Mouse (Mus musculus) G1E (cell line): ENCODE measurements around the gene Ppip5k1. TPM values are rescaled to one million over a fixed set of nuclear protein-coding genes. Genes with fewer than 3 reads are reported as not detected.
A peak's percentile ranks its signal among the peaks of the same experiment; 100 is the strongest.

Experiments used
- ATAC-seq: 2 replicates; pipeline ENCODE4 v1.8.0; 2016; ENCODE audit warnings: mild to moderate bottlenecking; ENCODE audit not compliant: insufficient number of reproducible peaks, poor library complexity, low FRiP score, severe bottlenecking; ENCODE audit errors: extremely low read depth
- DNase-seq: peaks from one replicate; pipeline ENCODE4 v3.0.0; 2012; ENCODE audit warnings: low spot score
- H3K27me3 ChIP-seq: 2 replicates; pipeline ENCODE4 v1.6.1; 2012; ENCODE audit warnings: mild to moderate bottlenecking, low read length, inconsistent platforms; ENCODE audit not compliant: insufficient read depth
- H3K36me3 ChIP-seq: replicated peaks from 2 replicates; pipeline ENCODE3; 2012; ENCODE audit warnings: mild to moderate bottlenecking, inconsistent platforms
- H3K4me1 ChIP-seq: 2 replicates; pipeline ENCODE4 v1.6.1; 2012; ENCODE audit warnings: low read depth, low read length, inconsistent platforms, mixed read lengths; ENCODE audit not compliant: insufficient read depth
- H3K4me3 ChIP-seq: 2 replicates; pipeline ENCODE4 v1.5.1; 2012; ENCODE audit warnings: low read depth, mild to moderate bottlenecking, inconsistent platforms, low read length, moderate library complexity, mixed read lengths
- H3K9me3 ChIP-seq: replicated peaks from 2 replicates; pipeline ENCODE4 v1.6.1; 2012; ENCODE audit warnings: inconsistent platforms
- CTCF ChIP-seq: IDR thresholded peaks from 2 replicates; pipeline ENCODE4 v1.5.1; 2012; ENCODE audit warnings: low read depth, low read length, inconsistent platforms, mixed read lengths
- GATA1 ChIP-seq: IDR thresholded peaks from 2 replicates; pipeline ENCODE4 v1.6.1; 2012; ENCODE audit warnings: borderline replicate concordance, low read length, inconsistent platforms, mixed read lengths
- GATA2 ChIP-seq: IDR thresholded peaks from 2 replicates; pipeline ENCODE4 v1.6.1; 2012; ENCODE audit warnings: low read depth, low read length, inconsistent platforms, borderline replicate concordance
- POLR2AphosphoS5 ChIP-seq: IDR thresholded peaks from 2 replicates; pipeline ENCODE4 v1.6.1; 2012; ENCODE audit warnings: low read depth, low read length, inconsistent platforms; ENCODE audit not compliant: insufficient replicate concordance
- TAL1 ChIP-seq: conservative IDR thresholded peaks from 2 replicates; pipeline ENCODE4 v1.6.1; 2012; ENCODE audit warnings: low read depth, low read length, inconsistent platforms, mixed read lengths
- polyA plus RNA-seq: library from polyadenylated mRNA; stranded (reverse); fragments of >175 nt; gene quantifications from 2 replicates; pipeline ENCODE4 v1.2.3, GENCODE M21; 2012
- total RNA-seq, 2 experiments: library from RNA; stranded (forward) in 1 of 2; stranded (reverse) in 1 of 2; fragments of 200-1000 nt in 1 of 2; fragments of >200 nt in 1 of 2; fragmentation: Nextera tagmentation in 1 of 2; gene quantifications; 2 replicates each; pipeline ENCODE4 v1.2.3; 2014 to 2017

The Ppip5k1 gene
- total and polyA plus RNA-seq, 3 experiments, result 2.6 to 15.2 (median 11.3) TPM

- TF ChIP-seq POLR2AphosphoS5 (no peak), GATA2 (no peak), CTCF (no peak), GATA1 (no peak), TAL1 (no peak)
- Histone ChIP-seq H3K4me3 (no peak overlapping the region), H3K36me3 (peaks cover 3% of the 10 kb centered on the region), H3K9me3 (no peaks in the 10 kb centered on the region), H3K4me1 (peaks cover 40% of the 10 kb centered on the region), H3K27me3 (peaks cover 64% of the 10 kb centered on the region)
- ATAC-seq (no peak), DNase-seq (no peak)
Measured at GRCm38 (mm10) chr2:121300036-121300435, 55.2 kb downstream of the Ppip5k1 start.

GRCm38 (mm10) chr2:121299471-121299870 is 55.7 kb downstream of the Ppip5k1 start:
- ATAC-seq, result no peak
- Histone ChIP-seq H3K27me3 (peaks cover 62% of the 10 kb centered on the region), H3K9me3 (no peaks in the 10 kb centered on the region), H3K4me3 (no peak overlapping the region), H3K4me1 (peaks cover 46% of the 10 kb centered on the region), H3K36me3 (peaks cover 3% of the 10 kb centered on the region)
- DNase-seq, result no peak
- TF ChIP-seq CTCF (no peak), POLR2AphosphoS5 (no peak), GATA1 (no peak), TAL1 (no peak), GATA2 (no peak)

- H3K36me3 ChIP-seq, result peaks cover 3% of the 10 kb centered on the region
- no peak overlapping the region for H3K4me3 ChIP-seq
- H3K4me1 ChIP-seq, result peaks cover 51% of the 10 kb centered on the region
- TF ChIP-seq POLR2AphosphoS5, result no peak
- DNase-seq (no peak), ATAC-seq (no peak)
- H3K27me3 ChIP-seq, result peaks cover 58% of the 10 kb centered on the region
- H3K9me3 ChIP-seq, result no peaks in the 10 kb centered on the region
Measured at GRCm38 (mm10) chr2:121298131-121298530, 57.1 kb downstream of the Ppip5k1 start.

GRCm38 (mm10) chr2:121297701-121298100 is 57.5 kb downstream of the Ppip5k1 start:
- H3K36me3 ChIP-seq, result peaks cover 3% of the 10 kb centered on the region
- DNase-seq, result no peak
- peaks cover 56% of the 10 kb centered on the region for H3K27me3 ChIP-seq
- peaks cover 51% of the 10 kb centered on the region for H3K4me1 ChIP-seq
- no peaks in the 10 kb centered on the region for H3K9me3 ChIP-seq
- TF ChIP-seq POLR2AphosphoS5 (no peak), TAL1 (no peak), GATA1 (no peak), CTCF (no peak)
- no peak for ATAC-seq
- no peak overlapping the region for H3K4me3 ChIP-seq

- H3K4me1 ChIP-seq, result peaks cover 52% of the 10 kb centered on the region
- H3K27me3 ChIP-seq, result peaks cover 58% of the 10 kb centered on the region
Measured at GRCm38 (mm10) chr2:121296754-121297231, 58.4 kb downstream of the Ppip5k1 start.

GRCm38 (mm10) chr2:121295608-121296571 is 59.3 kb downstream of the Ppip5k1 start:
- DNase-seq (peak; percentile 36), ATAC-seq (peak; percentile 30)
- Histone ChIP-seq H3K4me1 (peaks cover 53% of the 10 kb centered on the region), H3K36me3 (peaks cover 3% of the 10 kb centered on the region), H3K27me3 (peaks cover 58% of the 10 kb centered on the region), H3K9me3 (no peaks in the 10 kb centered on the region), H3K4me3 (peak overlapping the region; percentile 65)
- TF ChIP-seq GATA2 (no peak), CTCF (no peak), POLR2AphosphoS5 (no peak), GATA1 (no peak), TAL1 (no peak)

More at GRCm38 (mm10) chr2:121296754-121297231, 58.4 kb downstream of the Ppip5k1 start:
- ATAC-seq (no peak), DNase-seq (no peak)
- Histone ChIP-seq H3K36me3 (peaks cover 3% of the 10 kb centered on the region), H3K4me3 (peak overlapping the region; percentile 65; the same call in 1 of the 2 replicates), H3K9me3 (no peaks in the 10 kb centered on the region)
- TF ChIP-seq POLR2AphosphoS5 (no peak), GATA1 (no peak), CTCF (no peak), TAL1 (no peak), GATA2 (no peak)
